Mouse (Mus musculus) heart, embryonic 16.5 days (tissue): ENCODE measurements at regions not wholly inside any gene's neighbourhood (a gene's known extent, or its start where the extent isn't known, plus 50 kb on each side); places are given as distances from the start of the nearest gene placed in this dataset.
A peak's percentile ranks its signal among the peaks of the same experiment; 100 is the strongest.

ENCODE experiments used
- ATAC-seq: fragments of 200-750 bp; cut with Nextera tagmentation; replicated peaks from 2 replicates; pipeline ENCODE4 v1.8.0; 2017; ENCODE audit warnings: moderate number of reproducible peaks; ENCODE audit not compliant: insufficient read depth, low FRiP score; ENCODE audit errors: extremely low read depth
- H3K27ac ChIP-seq: fragments of 300-500 bp; sonication (generic); 2 replicates; pipeline ENCODE4 v1.5.1; 2014; ENCODE audit warnings: mild to moderate bottlenecking, low read length, control low read depth, moderate library complexity
- H3K27me3 ChIP-seq: fragments of 300-500 bp; sonication (generic); 2 replicates; pipeline ENCODE4 v1.6.1; 2014; ENCODE audit warnings: low read length, mixed read lengths; ENCODE audit not compliant: control insufficient read depth, insufficient read depth
- H3K36me3 ChIP-seq: fragments of 300-500 bp; sonication (generic); 2 replicates; pipeline ENCODE4 v1.6.1; 2014; ENCODE audit not compliant: control insufficient read depth, insufficient read depth
- H3K4me1 ChIP-seq: fragments of 300-500 bp; sonication (generic); 2 replicates; pipeline ENCODE4 v1.6.1; 2014; ENCODE audit warnings: low read length, mixed read lengths; ENCODE audit not compliant: control insufficient read depth, insufficient read depth
- H3K4me2 ChIP-seq: fragments of 300-500 bp; sonication (generic); 2 replicates; pipeline ENCODE4 v1.6.1; 2014; ENCODE audit warnings: low read depth, mild to moderate bottlenecking, control low read depth, low read length
- H3K4me3 ChIP-seq: fragments of 300-500 bp; sonication (generic); 2 replicates; pipeline ENCODE4 v1.5.1; 2014; ENCODE audit warnings: mild to moderate bottlenecking, control low read depth, low read length
- H3K9ac ChIP-seq: fragments of 300-500 bp; sonication (generic); 2 replicates; pipeline ENCODE4 v1.6.1; 2014; ENCODE audit warnings: low read length, control low read depth
- H3K9me3 ChIP-seq: fragments of 300-500 bp; sonication (generic); replicated peaks from 2 replicates; pipeline ENCODE4 v1.6.1; 2016; ENCODE audit warnings: low read length; ENCODE audit not compliant: control insufficient read depth
- WGBS: fragments of 180-500 bp; shearing (Covaris S2); extraction: QIAGEN DNeasy Blood & Tissue Kit; methylation state at CpG from one replicate; pipeline ENCODE4 v1.1.7; 2014; 5-methylcytosine and 5-hydroxymethylcytosine counted together

DNA sequence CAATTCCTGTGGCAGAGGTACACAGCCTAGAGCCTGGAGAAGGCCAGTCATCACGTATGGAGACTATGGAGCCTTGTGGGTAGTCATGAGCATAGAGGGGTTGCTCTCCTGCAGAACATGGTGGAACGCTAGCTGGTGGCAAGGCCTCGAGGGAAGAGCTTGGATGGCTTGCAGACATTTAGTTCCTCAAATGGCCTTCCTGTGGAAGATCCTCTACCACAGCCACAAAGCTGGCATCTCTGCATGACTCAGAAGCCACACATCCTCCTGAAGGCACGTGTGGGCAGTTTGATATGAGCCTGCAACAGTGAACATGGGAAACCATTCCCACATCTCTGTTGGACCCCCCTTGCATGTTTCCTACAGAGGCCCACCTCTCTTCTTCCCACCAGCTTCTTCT lies 547.9 kb upstream of the Lrrc6 start:
- Histone ChIP-seq H3K9ac (no peak overlapping the region), H3K27ac (no peak overlapping the region), H3K27me3 (no peaks in the 10 kb centered on the region), H3K4me2 (no peak overlapping the region), H3K36me3 (no peaks in the 10 kb centered on the region), H3K4me1 (peaks cover 4% of the 10 kb centered on the region), H3K9me3 (no peaks in the 10 kb centered on the region), H3K4me3 (no peak overlapping the region)
- WGBS = 80% methylated on average over 4 of the region's 4 CpGs
- no peak for ATAC-seq

- 92% methylated on average over 5 of the region's 5 CpGs for WGBS
- no peak overlapping the region for H3K27ac ChIP-seq
- H3K9ac ChIP-seq = no peak overlapping the region
- no peak for ATAC-seq
- H3K4me1 ChIP-seq = peaks cover 4% of the 10 kb centered on the region
- no peaks in the 10 kb centered on the region for H3K9me3 ChIP-seq
- H3K27me3 ChIP-seq = no peaks in the 10 kb centered on the region
- H3K4me3 ChIP-seq = no peak overlapping the region
- H3K36me3 ChIP-seq = no peaks in the 10 kb centered on the region
- H3K4me2 ChIP-seq = no peak overlapping the region
These were observed 547.4 kb upstream of the Lrrc6 start for GRCm38 (mm10) chr15:67048148-67048547.

GRCm38 (mm10) chr15:67045920-67046804 lies 545.5 kb upstream of the Lrrc6 start:
- H3K9me3 ChIP-seq = no peaks in the 10 kb centered on the region
- H3K4me3 ChIP-seq = no peak overlapping the region
- no peak for ATAC-seq
- no peak overlapping the region for H3K27ac ChIP-seq
- H3K4me1 ChIP-seq = peaks cover 4% of the 10 kb centered on the region
- WGBS = 76% methylated on average over 12 of the region's 12 CpGs
- H3K9ac ChIP-seq = no peak overlapping the region
- no peaks in the 10 kb centered on the region for H3K27me3 ChIP-seq
- H3K4me2 ChIP-seq = no peak overlapping the region
- H3K36me3 ChIP-seq = no peaks in the 10 kb centered on the region

DNA sequence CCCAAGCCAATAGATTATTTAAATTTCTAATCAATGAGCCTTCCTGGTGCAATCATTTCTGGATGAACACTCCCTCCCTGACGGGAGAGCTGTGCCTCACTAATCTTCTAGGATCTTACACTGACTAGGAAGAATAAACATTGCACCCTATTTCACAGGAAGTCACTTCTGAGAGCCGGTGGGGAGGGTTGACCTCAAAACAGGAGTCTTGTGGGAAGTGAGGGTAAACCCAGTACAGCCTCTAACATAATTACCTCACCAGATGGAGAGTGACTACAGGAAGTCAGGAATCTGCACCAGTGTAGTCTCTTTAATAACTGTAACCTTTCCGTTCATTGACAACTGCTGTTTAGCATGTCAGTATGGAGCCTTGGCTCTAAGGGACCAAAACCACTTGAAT lies 544.6 kb upstream of the Lrrc6 start:
- peak; percentile 73 for ATAC-seq
- 33% methylated on average over 3 of the region's 3 CpGs for WGBS
- Histone ChIP-seq H3K27ac (no peak overlapping the region), H3K9me3 (no peaks in the 10 kb centered on the region), H3K36me3 (no peaks in the 10 kb centered on the region), H3K9ac (no peak overlapping the region), H3K4me1 (peaks cover 8% of the 10 kb centered on the region), H3K27me3 (no peaks in the 10 kb centered on the region), H3K4me2 (no peak overlapping the region), H3K4me3 (no peak overlapping the region)

- H3K9me3 ChIP-seq = no peaks in the 10 kb centered on the region
- WGBS = 81% methylated on average over 4 of the region's 4 CpGs
- H3K4me2 ChIP-seq = no peak overlapping the region
- peaks cover 13% of the 10 kb centered on the region for H3K4me1 ChIP-seq
- no peak overlapping the region for H3K4me3 ChIP-seq
- no peak overlapping the region for H3K9ac ChIP-seq
- H3K27ac ChIP-seq = no peak overlapping the region
- no peak for ATAC-seq
- H3K36me3 ChIP-seq = no peaks in the 10 kb centered on the region
- H3K27me3 ChIP-seq = no peaks in the 10 kb centered on the region
These were observed 544.1 kb upstream of the Lrrc6 start for GRCm38 (mm10) chr15:67044806-67045205.

DNA sequence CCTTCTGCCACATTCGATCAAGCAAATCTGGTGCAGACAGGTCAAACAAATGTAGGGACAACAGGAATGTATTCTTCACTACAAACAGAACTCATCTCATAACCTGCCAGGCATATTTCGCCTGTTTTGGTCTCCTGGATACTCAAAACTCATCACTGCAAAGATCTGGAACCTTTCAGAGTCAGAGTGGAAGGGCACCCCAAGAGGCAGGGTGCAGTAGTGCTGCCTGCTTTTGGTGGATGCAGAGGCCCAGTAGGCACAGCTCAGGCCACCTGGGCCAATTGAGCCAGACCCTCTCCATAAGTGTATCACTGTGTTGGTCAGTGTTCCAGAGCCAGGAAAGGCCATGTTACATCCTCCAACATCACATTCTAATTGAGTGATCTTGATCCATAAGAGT lies 541.4 kb upstream of the Lrrc6 start:
- ATAC-seq = no peak
- Histone ChIP-seq H3K27me3 (no peaks in the 10 kb centered on the region), H3K9ac (no peak overlapping the region), H3K27ac (no peak overlapping the region), H3K36me3 (no peaks in the 10 kb centered on the region), H3K4me2 (no peak overlapping the region), H3K4me1 (peaks cover 20% of the 10 kb centered on the region), H3K9me3 (no peaks in the 10 kb centered on the region), H3K4me3 (no peak overlapping the region)
- 91% methylated on average over 2 of the region's 2 CpGs for WGBS

DNA sequence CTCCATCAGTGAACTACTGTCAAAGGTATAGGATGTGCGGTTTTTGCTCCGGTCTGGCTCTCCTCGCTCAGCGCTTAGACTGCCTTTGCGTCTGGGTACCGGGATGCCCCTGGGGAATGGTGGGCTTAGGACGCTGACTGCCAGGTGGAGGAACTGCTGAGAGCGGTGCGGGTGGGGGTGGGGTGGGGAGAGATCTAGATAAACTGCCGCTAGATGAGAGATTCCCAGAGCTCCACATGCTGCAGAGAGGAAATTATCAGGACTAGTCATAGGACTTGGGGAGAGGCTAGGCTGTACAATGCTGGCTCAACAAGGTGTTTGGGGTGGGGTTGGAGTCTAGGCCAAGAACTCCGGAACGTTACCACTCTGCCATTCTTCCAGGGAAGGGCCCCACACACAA lies 539.5 kb upstream of the Lrrc6 start:
- Histone ChIP-seq H3K9ac (peak overlapping the region; percentile 83), H3K27ac (peak overlapping the region; percentile 92), H3K9me3 (no peaks in the 10 kb centered on the region), H3K4me1 (peaks cover 28% of the 10 kb centered on the region), H3K4me2 (peak overlapping the region; percentile 89), H3K36me3 (no peaks in the 10 kb centered on the region), H3K4me3 (peak overlapping the region; percentile 61), H3K27me3 (no peaks in the 10 kb centered on the region)
- 26% methylated on average over 12 of the region's 12 CpGs for WGBS
- ATAC-seq = no peak

DNA sequence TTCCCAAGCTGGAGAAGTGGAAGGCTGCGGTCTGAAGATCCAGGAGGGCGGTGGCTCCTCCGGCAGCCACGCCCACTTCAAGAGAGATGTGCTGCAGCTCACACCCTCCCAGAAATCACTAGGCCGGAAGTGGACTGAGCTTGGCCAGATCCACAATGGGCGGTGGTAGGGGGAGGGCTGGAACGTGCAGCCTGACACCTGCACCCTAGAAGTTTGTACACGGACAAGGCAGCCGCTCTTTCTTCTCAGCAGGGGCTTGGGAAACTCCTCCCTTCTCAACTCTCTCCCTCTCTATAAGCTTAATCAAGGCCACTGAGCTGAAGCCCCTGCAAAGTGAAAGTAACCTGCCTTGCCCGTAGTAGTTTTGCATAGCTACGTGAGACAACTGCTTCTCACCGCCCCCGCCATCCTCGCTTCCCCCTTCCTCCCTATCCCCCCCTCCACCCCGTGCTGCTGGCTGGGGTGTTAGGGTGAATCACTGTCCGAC lies 538.8 kb upstream of the Lrrc6 start:
- peak overlapping the region; percentile 89 for H3K4me2 ChIP-seq
- H3K4me3 ChIP-seq = peak overlapping the region; percentile 61
- H3K9me3 ChIP-seq = no peaks in the 10 kb centered on the region
- no peaks in the 10 kb centered on the region for H3K27me3 ChIP-seq
- peak overlapping the region; percentile 83 for H3K9ac ChIP-seq
- ATAC-seq = peak; percentile 88
- H3K27ac ChIP-seq = peak overlapping the region; percentile 92
- peaks cover 28% of the 10 kb centered on the region for H3K4me1 ChIP-seq
- no peaks in the 10 kb centered on the region for H3K36me3 ChIP-seq
- WGBS = under 1% methylated on average over 16 of the region's 16 CpGs

DNA sequence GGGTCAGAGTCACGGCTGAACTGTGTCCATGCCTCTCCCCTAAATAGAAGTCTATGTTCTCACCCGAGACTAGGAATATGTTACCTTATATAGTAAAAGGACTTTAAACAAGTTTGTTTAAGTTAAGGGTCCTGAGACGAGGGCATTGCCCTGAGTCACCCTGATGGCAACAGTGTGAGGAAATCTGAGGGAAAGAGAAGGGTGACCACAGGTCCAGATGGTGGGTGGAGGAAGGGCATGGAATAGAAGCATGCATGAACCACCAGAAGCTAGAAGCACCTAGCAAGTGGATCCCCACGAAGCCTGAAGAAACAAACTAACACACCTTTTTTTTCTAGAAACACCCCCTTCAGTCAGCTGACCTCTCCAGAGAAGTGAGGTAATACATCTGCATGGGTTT lies 536.9 kb upstream of the Lrrc6 start:
- no peaks in the 10 kb centered on the region for H3K9me3 ChIP-seq
- no peaks in the 10 kb centered on the region for H3K36me3 ChIP-seq
- H3K4me3 ChIP-seq = no peak overlapping the region
- no peaks in the 10 kb centered on the region for H3K27me3 ChIP-seq
- H3K4me1 ChIP-seq = peaks cover 28% of the 10 kb centered on the region
- H3K27ac ChIP-seq = no peak overlapping the region
- no peak overlapping the region for H3K9ac ChIP-seq
- ATAC-seq = no peak
- H3K4me2 ChIP-seq = no peak overlapping the region
- WGBS = 72% methylated on average over 4 of the region's 4 CpGs
